Comparison of ENCODE assay signal across 25 mouse cellular contexts in the genomic region with DNA sequence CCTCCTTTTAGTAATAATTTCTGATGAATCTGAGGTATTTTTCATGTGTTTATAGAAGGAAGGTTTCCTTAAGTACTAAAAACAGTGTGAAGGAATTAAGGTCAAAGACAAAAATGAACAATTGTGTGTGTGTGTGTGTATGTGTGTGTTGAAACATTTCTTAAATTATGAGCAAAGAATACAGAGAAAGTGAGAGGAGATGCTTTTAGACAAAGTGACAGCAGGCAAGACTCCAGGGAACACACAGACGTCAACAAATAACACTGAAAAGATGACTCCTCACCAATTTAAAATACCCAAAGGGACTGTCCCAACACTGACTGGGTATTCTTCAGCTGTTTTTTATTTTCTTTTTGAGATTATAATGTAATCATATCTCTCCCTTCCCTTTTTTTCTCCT. TPM values are rescaled to one million over a fixed set of nuclear protein-coding genes. Genes with fewer than 3 reads are reported as not detected.
A peak's percentile ranks its signal among the peaks of the same experiment; 100 is the strongest.
DNase-seq lines count a peak whose midpoint lies in the region; ATAC-seq and TF ChIP-seq lines count a peak whose summit lies in the region.
"Had no signal": no experiment of that assay in that cellular context is flagged by ENCODE, and none has a peak within 500 bp of the region (broad histone marks: within the 10 kb centered on the region; RNA-seq: fewer than 3 reads in every experiment).

No protein-coding gene starts in this region.

- TF ChIP-seq EP300 in lung, postnatal 0 days (IDR thresholded peaks at IDR 0.05): peak; percentile 62

- no peak overlapping the region for H3K4me3 ChIP-seq in lung, postnatal 0 days (ENCODE audit: low read depth, low read length)
- H3K4me3 ChIP-seq: embryonic facial prominence, embryonic 13.5 days; embryonic facial prominence, embryonic 15.5 days; erythroblast, embryonic 14.5 days; forebrain, embryonic 10.5 days; forebrain, embryonic 12.5 days had no signal

- no peak overlapping the region for H3K27ac ChIP-seq in lung, postnatal 0 days (ENCODE audit: low read length)
- H3K27ac ChIP-seq: embryonic facial prominence, embryonic 13.5 days; embryonic facial prominence, embryonic 15.5 days; forebrain, embryonic 10.5 days; forebrain, embryonic 12.5 days had no signal

- H3K9ac ChIP-seq in lung, postnatal 0 days (replicated peaks; ENCODE audit: low read depth): no peak overlapping the region
- H3K9ac ChIP-seq: embryonic facial prominence, embryonic 13.5 days; embryonic facial prominence, embryonic 15.5 days; forebrain, embryonic 12.5 days had no signal

- H3K9me3 ChIP-seq in lung, postnatal 0 days (ENCODE audit: low read length): no peaks in the 10 kb centered on the region
- H3K9me3 ChIP-seq: embryonic facial prominence, embryonic 13.5 days; embryonic facial prominence, embryonic 15.5 days; forebrain, embryonic 10.5 days; forebrain, embryonic 12.5 days had no signal

- H3K36me3 ChIP-seq in lung, postnatal 0 days (ENCODE audit: insufficient read depth, low read length): no peaks in the 10 kb centered on the region
- H3K36me3 ChIP-seq: embryonic facial prominence, embryonic 13.5 days; embryonic facial prominence, embryonic 15.5 days; forebrain, embryonic 10.5 days; forebrain, embryonic 12.5 days had no signal

- no peaks in the 10 kb centered on the region for H3K27me3 ChIP-seq in lung, postnatal 0 days (replicated peaks; ENCODE audit: insufficient read depth, low read length)
- H3K27me3 ChIP-seq: embryonic facial prominence, embryonic 13.5 days; embryonic facial prominence, embryonic 15.5 days; forebrain, embryonic 12.5 days had no signal

- 50% methylated on average over 1 of the region's 1 CpGs for WGBS in lung, postnatal 0 days

- H3K4me1 ChIP-seq in lung, postnatal 0 days (ENCODE audit: insufficient read depth, low read depth, low read length): no peaks in the 10 kb centered on the region
- H3K4me1 ChIP-seq: embryonic facial prominence, embryonic 15.5 days; forebrain, embryonic 10.5 days; forebrain, embryonic 12.5 days had no signal

- peak; percentile 67 for ATAC-seq in lung, postnatal 0 days
- ATAC-seq: forebrain, embryonic 14.5 days; forebrain, embryonic 16.5 days had no signal

- TF ChIP-seq CTCF in lung, postnatal 0 days (IDR thresholded peaks at IDR 0.05): no peak

- DNase-seq in heart, adult 11 months: peak; percentile 62
- no peak for DNase-seq in heart, adult 9 months (ENCODE audit: low spot score in 2 of 2)
- DNase-seq in lung, postnatal 0 days (ENCODE audit: low spot score): peak; percentile 85
- DNase-seq in lung, postnatal 14 days: no peak
- peak; percentile 10 for DNase-seq in lung, postnatal 25 days (ENCODE audit: low spot score)
- no peak for DNase-seq in lung, adult 18-20 months
- peak; percentile 55 for DNase-seq in lung, postnatal 36 days
- no peak for DNase-seq in right cerebral cortex, postnatal 14 days
- DNase-seq: adrenal gland, adult 8-10 months; adrenal gland, postnatal 25 days; cerebellum, adult 11 months; cerebellum, adult 18-20 months; cerebellum, adult 8-10 months; cerebellum, adult 9-11 months; cerebellum, postnatal 14 days; cerebellum, postnatal 36 days; embryo, embryonic 11 days had no signal

- H3K4me2 ChIP-seq in lung, postnatal 0 days (replicated peaks; ENCODE audit: low read depth, low read length): no peak overlapping the region
- H3K4me2 ChIP-seq: embryonic facial prominence, embryonic 13.5 days; embryonic facial prominence, embryonic 15.5 days; forebrain, embryonic 12.5 days had no signal

RNA-seq across cellular contexts. Expression of a gene that starts 37.0 kb away (rescaled TPM):
- 1.2 and 1.6 TPM in 2 replicates for polyA plus RNA-seq in lung, postnatal 0 days (2015; fragmentation: Nextera tagmentation; extraction: Ambion mirVana)
- polyA plus RNA-seq: C2C12; erythroblast, embryonic 14.5 days; forebrain, embryonic 10.5 days had no signal

Comparison
In these comparisons a context has a peak if more than half of its experiments do, and no peak if none do; other contexts are left out.
1. DNase-seq: peak in heart, adult 11 months (single experiment), lung, postnatal 0 days (single experiment), lung, postnatal 25 days (single experiment) and lung, postnatal 36 days (single experiment); none in heart, adult 9 months (0 of 2), lung, postnatal 14 days (single experiment), lung, adult 18-20 months (0 of 2) and right cerebral cortex, postnatal 14 days (single experiment).